Mouse (Mus musculus) adrenal gland, postnatal 25 days (tissue): ENCODE data around the gene Vmn1r16. TPM values are rescaled to one million over a fixed set of nuclear protein-coding genes. Genes with fewer than 3 reads are reported as not detected.
"Not testable (repeated sequence)": the region's sequence is repeated elsewhere in the genome, so short reads cannot be mapped to it uniquely, and the experiment has no call there.

Source experiments
- DNase-seq: peaks from one replicate; pipeline ENCODE4 v3.0.0; 2021; ENCODE audit warnings: mixed read lengths
- long read RNA-seq: library from polyadenylated mRNA; stranded (forward); transcript quantifications from one replicate; pipeline ENCODE4 v2.0.0, GENCODE M21; 2021
- total RNA-seq: library from RNA; stranded (reverse); gene quantifications from 2 replicates; pipeline ENCODE4 v1.2.3, GENCODE M21; 2021

The Vmn1r16 gene
- not detected in 2 replicates for total RNA-seq
- long read RNA-seq = 0 reads

GRCm38 (mm10) chr6:57329394-57329793 lies at the start of gene Vmn1r16:
TSS of gene Vmn1r16 (minus strand) at chr6:57329494.
- DNase-seq = no peak

DNA sequence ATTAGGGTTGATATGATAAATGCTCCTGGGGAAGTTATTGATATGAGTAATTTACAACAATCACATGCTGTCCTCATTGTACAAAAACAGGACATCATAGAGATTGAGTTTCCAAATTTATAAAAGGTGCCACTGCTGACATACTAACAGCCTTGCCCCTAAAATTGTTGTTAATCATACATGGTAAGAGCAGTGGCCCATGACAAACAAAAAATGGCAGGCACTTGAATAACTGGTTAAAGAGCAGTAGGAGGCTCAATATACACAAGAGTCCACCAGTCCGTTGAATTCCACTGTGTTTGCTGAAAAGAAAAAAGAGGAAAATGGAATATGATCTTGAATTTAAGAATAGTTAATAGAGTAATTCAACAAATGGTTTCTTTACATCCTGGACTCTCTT lies 38.2 kb upstream of the Vmn1r16 start:
- no peak for DNase-seq

DNA sequence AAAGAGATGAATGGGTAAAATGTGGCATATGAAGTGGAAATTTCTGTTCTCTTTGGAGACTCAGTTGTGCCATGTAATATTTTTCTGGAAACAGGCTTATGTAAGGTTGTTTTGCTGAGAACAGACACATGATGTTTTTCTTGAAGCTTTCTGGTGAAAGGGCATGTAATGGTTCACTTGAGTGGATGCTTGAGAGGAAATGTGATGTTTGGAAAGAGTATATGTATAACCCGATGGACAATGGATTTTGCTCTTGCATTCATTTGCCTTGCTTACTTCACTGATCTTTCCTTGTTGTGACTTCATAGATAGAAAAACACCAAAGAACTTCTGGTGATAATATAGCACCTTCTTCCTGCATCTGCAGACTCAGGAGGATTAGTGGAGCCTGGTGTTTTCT lies 36.6 kb upstream of the Vmn1r16 start:
- not testable (repeated sequence) for DNase-seq

DNA sequence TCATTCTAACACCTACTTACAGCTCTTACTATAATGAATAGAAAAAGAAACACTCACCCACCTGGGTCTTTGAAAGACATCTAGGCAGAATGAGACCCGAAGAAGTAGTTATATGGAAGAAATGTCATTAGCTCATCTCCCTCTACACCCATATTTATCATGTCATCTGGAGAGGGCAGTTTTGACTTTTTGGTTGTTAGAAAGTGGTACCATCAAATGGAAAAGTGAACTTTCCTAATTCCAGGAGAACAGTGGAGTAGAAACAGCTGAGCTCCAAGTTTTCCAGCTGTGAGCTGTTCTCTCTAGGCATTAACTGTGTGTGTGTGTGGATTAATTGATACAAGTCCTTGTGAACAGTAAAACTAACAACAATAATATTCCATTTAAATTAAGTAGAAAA lies 34.3 kb upstream of the Vmn1r16 start, which contains the start of gene Vmn1r17:
Vmn1r17 (minus strand) TSS at position 101 of the 400 bp plus-strand sequence.
- no peak for DNase-seq

DNA sequence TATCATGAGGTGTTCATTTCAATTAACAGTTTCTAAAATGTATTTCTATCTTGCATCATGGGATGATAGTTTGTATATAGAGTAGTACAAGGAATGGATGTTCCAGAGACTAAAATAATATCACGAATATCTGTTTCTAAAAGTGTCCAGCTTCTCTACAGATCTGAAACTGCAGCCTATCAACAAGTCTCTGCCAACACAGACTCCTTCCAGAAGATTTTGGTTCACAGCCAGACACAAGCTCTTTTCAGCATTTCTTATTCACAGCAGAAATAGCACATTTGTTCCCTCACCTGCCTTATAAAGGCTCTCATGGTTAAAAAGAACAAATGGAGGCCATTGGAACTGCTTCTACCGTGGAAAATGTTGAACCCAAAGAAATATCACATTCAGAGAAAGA lies 27.6 kb upstream of the Vmn1r16 start:
- no peak for DNase-seq

GRCm38 (mm10) chr6:57326176-57326575 lies 3.1 kb downstream of the Vmn1r16 start:
- DNase-seq = no peak

- no peak for DNase-seq
Observed at GRCm38 (mm10) chr6:57278952-57279351, 50.3 kb downstream of the Vmn1r16 start.

GRCm38 (mm10) chr6:57272517-57272916 lies 56.8 kb downstream of the Vmn1r16 start:
- no peak for DNase-seq

DNA sequence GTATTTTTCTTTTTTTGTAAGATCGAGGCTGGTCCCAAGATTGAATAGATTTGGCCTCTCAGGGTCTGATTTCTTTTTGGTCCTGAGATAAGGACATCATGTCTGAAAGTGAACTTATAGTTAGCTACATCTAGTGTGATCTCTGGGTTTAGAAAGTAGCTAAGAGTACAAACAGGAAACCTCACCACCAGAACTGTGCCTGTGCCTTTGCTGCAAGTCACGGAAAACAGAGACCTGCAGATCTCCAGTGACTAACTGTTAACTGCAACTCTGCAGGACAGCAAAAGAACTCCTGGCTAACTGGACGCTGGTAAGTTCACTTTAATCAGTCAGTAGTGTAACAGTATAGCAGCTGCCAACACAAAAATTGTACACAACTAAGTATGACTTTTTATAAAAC lies 57.4 kb downstream of the Vmn1r16 start:
- DNase-seq = no peak

Other genes starting within 250 kb of the Vmn1r16 start
- gene Vmn1r10, start 220.0 kb downstream of the Vmn1r16 start, total RNA-seq = not detected in 2 replicates
- gene Vmn1r11, start 196.0 kb downstream of the Vmn1r16 start, total RNA-seq = not detected in 2 replicates
- not detected in 2 replicates for gene Vmn1r12, start 172.6 kb downstream of the Vmn1r16 start, total RNA-seq
- not detected in 2 replicates for gene Vmn1r13, start 126.2 kb downstream of the Vmn1r16 start, total RNA-seq
- not detected in 2 replicates for gene Vmn1r14, start 97.8 kb downstream of the Vmn1r16 start, total RNA-seq
- not detected in 2 replicates for gene Vmn1r15, start 71.5 kb downstream of the Vmn1r16 start, total RNA-seq
- gene Vmn1r17, start 34.2 kb upstream of the Vmn1r16 start, total RNA-seq = not detected in 2 replicates
- gene Vmn1r18, start 66.3 kb upstream of the Vmn1r16 start, total RNA-seq = not detected in 2 replicates
- not detected in 2 replicates for gene Vmn1r19, start 74.3 kb upstream of the Vmn1r16 start, total RNA-seq
- not detected in 2 replicates for gene Vmn1r20, start 99.4 kb upstream of the Vmn1r16 start, total RNA-seq
- gene Ppm1k, start 206.0 kb upstream of the Vmn1r16 start, total RNA-seq = 40.9 and 59.4 TPM in 2 replicates